Mouse (Mus musculus) cerebellum, adult 2 months (tissue): Measurements from ENCODE around the gene Etv2.

ENCODE experiments used
- CTCF ChIP-seq: fragments of 200-500 bp; IDR thresholded peaks from 2 replicates; pipeline ENCODE4 v1.5.1; 2011; ENCODE audit warnings: low read depth, mild to moderate bottlenecking, control low read depth, low read length, moderate library complexity, borderline replicate concordance; ENCODE audit not compliant: insufficient read depth
- POLR2A ChIP-seq: fragments of 200-500 bp; IDR thresholded peaks from 2 replicates; pipeline ENCODE4 v1.6.1; 2011; ENCODE audit warnings: low read length, control low read depth, borderline replicate concordance; ENCODE audit not compliant: insufficient read depth

DNA sequence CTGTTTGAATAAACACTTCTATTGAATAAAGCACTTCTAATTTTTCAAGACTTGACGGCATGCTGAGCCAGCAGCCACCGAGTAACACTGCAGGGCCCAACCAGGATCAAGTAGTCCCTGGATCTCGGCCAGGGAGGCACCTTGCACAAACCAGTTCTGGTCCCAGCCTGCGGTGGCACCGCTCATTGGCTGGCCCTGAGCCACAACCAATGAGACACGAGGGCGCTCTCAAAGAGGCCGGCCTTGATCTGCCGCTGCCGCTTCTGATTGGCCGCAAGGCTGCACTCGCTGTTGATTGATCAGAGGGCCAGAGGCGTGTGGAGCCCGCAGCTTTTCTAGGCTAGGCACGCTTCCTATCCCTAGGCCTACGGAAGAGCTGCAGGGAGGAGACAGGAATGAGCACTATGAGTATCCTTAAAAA is 35.7 kb downstream of the Etv2 start:
- TF ChIP-seq POLR2A: peak; percentile 59; the same call in 1 of the 2 replicates
- TF ChIP-seq CTCF: no peak
